Mouse (Mus musculus) heart, adult 9 months (tissue): Measurements from ENCODE around the gene Apmap.
"Not testable (repeated sequence)": the region's sequence is repeated elsewhere in the genome, so short reads cannot be mapped to it uniquely, and the experiment has no call there.

ENCODE experiments used
- DNase-seq, 2 experiments: peaks; one replicate each; pipeline ENCODE4 v3.0.0; 2022; ENCODE audit warnings: low spot score in 2 of 2

Gene Apmap

GRCm38 (mm10) chr2:150621698-150622097, 13.3 kb upstream of the Apmap start:
- peak; percentile 21 to 31 for DNase-seq

GRCm38 (mm10) chr2:150610097-150610496, 1.7 kb upstream of the Apmap start:
- DNase-seq: no peak

- peak; percentile 44 to 74 for DNase-seq
Measured at GRCm38 (mm10) chr2:150608872-150609560, 649 bp upstream of the Apmap start.

- no peak for DNase-seq
Measured at GRCm38 (mm10) chr2:150607086-150607485, 1.3 kb downstream of the Apmap start.

GRCm38 (mm10) chr2:150604802-150605201, 3.6 kb downstream of the Apmap start:
- DNase-seq: no peak

- peak; percentile 15 to 47 for DNase-seq
Measured at GRCm38 (mm10) chr2:150602166-150602565, 6.2 kb downstream of the Apmap start.

GRCm38 (mm10) chr2:150600263-150600662, 8.1 kb downstream of the Apmap start:
- DNase-seq: peak; percentile 23 to 24

GRCm38 (mm10) chr2:150595411-150596190, 12.8 kb downstream of the Apmap start:
- no peak for DNase-seq

GRCm38 (mm10) chr2:150589076-150589475, 19.3 kb downstream of the Apmap start:
- no peak for DNase-seq

GRCm38 (mm10) chr2:150579628-150580027, 28.7 kb downstream of the Apmap start:
- DNase-seq: no peak

- DNase-seq: no peak
Measured at GRCm38 (mm10) chr2:150578603-150579002, 29.8 kb downstream of the Apmap start.

- DNase-seq: no peak
Measured at GRCm38 (mm10) chr2:150576256-150576655, 32.1 kb downstream of the Apmap start.

GRCm38 (mm10) chr2:150572463-150572862, 35.9 kb downstream of the Apmap start:
- DNase-seq: no peak

GRCm38 (mm10) chr2:150570761-150571160, 37.6 kb downstream of the Apmap start:
- no peak for DNase-seq

- no peak for DNase-seq
Measured at GRCm38 (mm10) chr2:150569847-150570590, 38.3 kb downstream of the Apmap start, which contains the start of gene Cst7. Gene Cst7 (plus strand): TSS chr2:150570415.

- DNase-seq: no peak
Measured at GRCm38 (mm10) chr2:150567051-150567450, 41.3 kb downstream of the Apmap start.

GRCm38 (mm10) chr2:150558568-150558967, 49.8 kb downstream of the Apmap start:
- no peak for DNase-seq

GRCm38 (mm10) chr2:150549576-150549975, 58.8 kb downstream of the Apmap start:
- not testable (repeated sequence) for DNase-seq
